Mouse (Mus musculus) mouse embryonic stem cell (cell line): ENCODE measurements around the gene Dda1.
"Not testable (repeated sequence)": the region's sequence is repeated elsewhere in the genome, so short reads cannot be mapped to it uniquely, and the experiment has no call there.

Experiments
- in situ Hi-C, 2 experiments: fragments of 300-500 bp; cut with MboI; formaldehyde crosslinking; loops; 1 replicate in 1 of 2; 3 replicates in 1 of 2; pipeline ENCODE4 v1.14.3; 2019 to 2020; ENCODE audit warnings: low sequenced_read_pairs in 2 of 2, low pct_unique_long_range_greater_than_20kb in 1 of 2, mixed read lengths in 1 of 2; ENCODE audit not compliant: unreplicated experiment in 1 of 2

Dda1 gene

GRCm38 (mm10) chr8:71468916-71469315 is at the start of gene Dda1:
Gene Dda1, plus strand, starts transcription at chr8:71469199.
- in situ Hi-C loops = no loop called here

- in situ Hi-C loops = no loop called here
Observed at GRCm38 (mm10) chr8:71422121-71422520, 46.9 kb upstream of the Dda1 start.

GRCm38 (mm10) chr8:71432935-71433334 is 36.1 kb upstream of the Dda1 start:
- in situ Hi-C loops = not testable (repeated sequence)

- in situ Hi-C loops = no loop called here
Observed at GRCm38 (mm10) chr8:71437041-71437440, 32.0 kb upstream of the Dda1 start.

- in situ Hi-C loops = loop anchor here in 1 of 2 experiments (5.0 kb wide), 1 partner anchor 81 kb away; no protein-coding TSS in a partner anchor
Observed at GRCm38 (mm10) chr8:71441404-71441803, 27.6 kb upstream of the Dda1 start.

- in situ Hi-C loops = no loop called here
Observed at GRCm38 (mm10) chr8:71445096-71445495, 23.9 kb upstream of the Dda1 start.

GRCm38 (mm10) chr8:71451337-71451736 is 17.7 kb upstream of the Dda1 start:
- in situ Hi-C loops = no loop called here

- in situ Hi-C loops = no loop called here
Observed at GRCm38 (mm10) chr8:71451777-71452176, 17.2 kb upstream of the Dda1 start.

- in situ Hi-C loops = no loop called here
Observed at GRCm38 (mm10) chr8:71452669-71453068, 16.3 kb upstream of the Dda1 start.

GRCm38 (mm10) chr8:71454668-71455067 is 14.3 kb upstream of the Dda1 start:
- in situ Hi-C loops = no loop called here

GRCm38 (mm10) chr8:71456906-71457305 is 12.1 kb upstream of the Dda1 start:
- in situ Hi-C loops = no loop called here

GRCm38 (mm10) chr8:71457659-71458270 is 11.2 kb upstream of the Dda1 start:
- in situ Hi-C loops = no loop called here

GRCm38 (mm10) chr8:71460716-71461115 is 8.3 kb upstream of the Dda1 start:
- in situ Hi-C loops = no loop called here

GRCm38 (mm10) chr8:71461152-71461840 is 7.7 kb upstream of the Dda1 start:
- in situ Hi-C loops = no loop called here

GRCm38 (mm10) chr8:71462191-71462590 is 6.8 kb upstream of the Dda1 start:
- in situ Hi-C loops = no loop called here

GRCm38 (mm10) chr8:71462786-71463185 is 6.2 kb upstream of the Dda1 start:
- in situ Hi-C loops = no loop called here

GRCm38 (mm10) chr8:71463188-71464033 is 5.6 kb upstream of the Dda1 start, which contains the start of gene Abhd8:
Gene Abhd8, minus strand, starts transcription at chr8:71463655.
- in situ Hi-C loops = no loop called here

- in situ Hi-C loops = no loop called here
Observed at GRCm38 (mm10) chr8:71464513-71465500, 4.2 kb upstream of the Dda1 start, which contains the start of gene Mrpl34. Gene Mrpl34, plus strand, starts transcription at chr8:71464959.
